Mouse (Mus musculus) embryonic facial prominence, embryonic 11.5 days (tissue): ENCODE data around the gene Olah. TPM values are rescaled to one million over a fixed set of nuclear protein-coding genes. Genes with fewer than 3 reads are reported as not detected.

ENCODE experiments used
- ATAC-seq: fragments of 200-750 bp; cut with Nextera tagmentation; replicated peaks from 2 replicates; pipeline ENCODE4 v1.8.0; 2017; ENCODE audit warnings: low read depth; ENCODE audit not compliant: insufficient number of reproducible peaks, low FRiP score, low TSS enrichment
- DNase-seq: peaks from one replicate; pipeline ENCODE4 v3.0.0-alpha.2; 2015; ENCODE audit warnings: low spot score
- H3K27ac ChIP-seq: fragments of 300-500 bp; sonication (generic); replicated peaks from 2 replicates; pipeline ENCODE4 v1.5.1; 2014; ENCODE audit warnings: mild to moderate bottlenecking, low read depth, low read length, control low read depth
- H3K27me3 ChIP-seq: fragments of 300-500 bp; sonication (generic); 2 replicates; pipeline ENCODE4 v1.6.1; 2014; ENCODE audit warnings: mild to moderate bottlenecking, low read length, moderate library complexity, mixed read lengths; ENCODE audit not compliant: control insufficient read depth, insufficient read depth
- H3K36me3 ChIP-seq: fragments of 300-500 bp; sonication (generic); replicated peaks from 2 replicates; pipeline ENCODE4 v1.6.1; 2014; ENCODE audit warnings: low read depth, mild to moderate bottlenecking, low read length, moderate library complexity, mixed read lengths; ENCODE audit not compliant: control insufficient read depth, insufficient read depth
- H3K4me1 ChIP-seq: fragments of 300-500 bp; sonication (generic); 2 replicates; pipeline ENCODE4 v1.6.1; 2014; ENCODE audit warnings: low read length, mixed read lengths; ENCODE audit not compliant: control insufficient read depth, insufficient read depth
- H3K4me2 ChIP-seq: fragments of 300-500 bp; sonication (generic); 2 replicates; pipeline ENCODE4 v1.6.1; 2014; ENCODE audit warnings: low read depth, mild to moderate bottlenecking, control low read depth, low read length, moderate library complexity
- H3K4me3 ChIP-seq: fragments of 300-500 bp; sonication (generic); 2 replicates; pipeline ENCODE4 v1.5.1; 2014; ENCODE audit warnings: low read depth, low read length, control low read depth
- H3K9ac ChIP-seq: fragments of 300-500 bp; sonication (generic); replicated peaks from 2 replicates; pipeline ENCODE4 v1.6.1; 2014; ENCODE audit warnings: mild to moderate bottlenecking, control low read depth, low read length
- H3K9me3 ChIP-seq: fragments of 300-500 bp; sonication (generic); replicated peaks from 2 replicates; pipeline ENCODE4 v1.6.1; 2016; ENCODE audit warnings: mild to moderate bottlenecking, low read length, inconsistent platforms, mixed read lengths; ENCODE audit not compliant: control insufficient read depth
- WGBS: fragments of 180-500 bp; shearing (Covaris S2); extraction: QIAGEN DNeasy Blood & Tissue Kit; methylation state at CpG from one replicate; pipeline ENCODE4 v1.1.7; 2014; 5-methylcytosine and 5-hydroxymethylcytosine counted together
- polyA plus RNA-seq: library from polyadenylated mRNA; unstranded; fragments of >200 nt; fragmentation: Nextera tagmentation; extraction: Ambion mirVana; gene quantifications from 2 replicates; pipeline ENCODE4 v1.2.1, GENCODE M21; 2014

Gene Olah
- polyA plus RNA-seq, 1 experiment from 2014 or later: not detected

GRCm38 (mm10) chr2:3387105-3387860 is 9.7 kb downstream of the Olah start:
- H3K4me2 ChIP-seq: no peak overlapping the region
- no peak for DNase-seq
- H3K9ac ChIP-seq: no peak overlapping the region
- no peaks in the 10 kb centered on the region for H3K36me3 ChIP-seq
- no peak overlapping the region for H3K27ac ChIP-seq
- H3K4me3 ChIP-seq: no peak overlapping the region
- no peaks in the 10 kb centered on the region for H3K9me3 ChIP-seq
- no peaks in the 10 kb centered on the region for H3K27me3 ChIP-seq
- no peaks in the 10 kb centered on the region for H3K4me1 ChIP-seq
- no peak for ATAC-seq
- 73% methylated on average over 6 of the region's 6 CpGs for WGBS

- Histone ChIP-seq H3K4me3 (no peak overlapping the region), H3K9ac (no peak overlapping the region), H3K4me1 (no peaks in the 10 kb centered on the region), H3K4me2 (no peak overlapping the region), H3K27ac (no peak overlapping the region), H3K36me3 (no peaks in the 10 kb centered on the region), H3K27me3 (no peaks in the 10 kb centered on the region), H3K9me3 (no peaks in the 10 kb centered on the region)
- DNase-seq (no peak), ATAC-seq (no peak)
- 59% methylated on average over 4 of the region's 4 CpGs for WGBS
These were observed 31.9 kb downstream of the Olah start for GRCm38 (mm10) chr2:3365127-3365526.

DNA sequence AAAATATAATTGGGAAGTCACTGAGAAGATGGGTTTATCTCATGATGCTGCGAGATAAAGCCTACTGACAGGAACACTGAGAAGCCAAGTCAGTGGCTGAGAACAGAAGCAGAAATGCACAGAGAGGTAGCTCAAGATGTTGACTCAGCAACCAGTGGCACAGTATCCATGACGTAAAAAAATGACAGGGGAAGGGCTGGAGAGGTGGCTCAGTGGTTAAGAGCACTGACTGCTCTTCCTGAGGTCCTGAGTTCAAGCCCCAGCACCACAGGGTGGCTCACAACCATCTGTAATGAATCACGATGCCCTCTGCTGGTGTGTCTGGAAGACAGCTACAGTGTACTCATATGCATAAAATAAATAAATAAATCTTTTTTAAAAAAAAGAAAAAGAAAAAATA is 35.9 kb downstream of the Olah start:
- no peaks in the 10 kb centered on the region for H3K9me3 ChIP-seq
- DNase-seq (no peak), ATAC-seq (no peak)
- H3K9ac ChIP-seq: no peak overlapping the region
- no peak overlapping the region for H3K4me3 ChIP-seq
- H3K27ac ChIP-seq: no peak overlapping the region
- whole genome bisulfite sequencing: 81% methylated on average over 3 of the region's 3 CpGs
- no peaks in the 10 kb centered on the region for H3K27me3 ChIP-seq
- H3K4me1 ChIP-seq: no peaks in the 10 kb centered on the region
- no peak overlapping the region for H3K4me2 ChIP-seq
- no peaks in the 10 kb centered on the region for H3K36me3 ChIP-seq

DNA sequence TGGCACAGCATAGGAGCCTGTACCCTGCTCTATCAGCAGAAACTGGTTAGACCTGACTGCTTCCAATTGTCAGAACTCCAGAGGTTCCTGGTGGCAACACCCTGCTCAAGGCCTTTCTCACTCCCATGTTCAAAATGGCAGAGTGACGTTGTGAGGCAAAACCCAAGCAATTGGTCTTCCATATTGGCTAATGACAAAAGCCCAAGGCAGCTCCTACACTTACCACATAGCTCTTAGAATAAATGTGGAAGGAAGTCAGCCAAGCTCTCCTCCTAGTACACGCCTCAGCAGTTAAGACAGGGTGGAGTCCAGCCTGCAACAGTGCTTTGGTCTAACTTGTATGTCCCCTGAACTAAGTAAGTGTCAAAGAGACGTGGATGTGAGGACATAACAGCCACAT is 39.1 kb downstream of the Olah start:
- Histone ChIP-seq H3K9ac (no peak overlapping the region), H3K4me3 (no peak overlapping the region), H3K36me3 (no peaks in the 10 kb centered on the region), H3K27ac (no peak overlapping the region), H3K27me3 (no peaks in the 10 kb centered on the region), H3K4me1 (no peaks in the 10 kb centered on the region), H3K4me2 (no peak overlapping the region), H3K9me3 (no peaks in the 10 kb centered on the region)
- no peak for DNase-seq
- ATAC-seq: no peak
- WGBS: 75% methylated on average over 3 of the region's 3 CpGs

GRCm38 (mm10) chr2:3356311-3356710 is 40.7 kb downstream of the Olah start:
- H3K9ac ChIP-seq: no peak overlapping the region
- H3K4me3 ChIP-seq: no peak overlapping the region
- no peaks in the 10 kb centered on the region for H3K4me1 ChIP-seq
- no peaks in the 10 kb centered on the region for H3K36me3 ChIP-seq
- ATAC-seq (no peak), DNase-seq (no peak)
- 82% methylated on average over 3 of the region's 3 CpGs for WGBS
- H3K27ac ChIP-seq: no peak overlapping the region
- no peak overlapping the region for H3K4me2 ChIP-seq
- H3K27me3 ChIP-seq: no peaks in the 10 kb centered on the region
- H3K9me3 ChIP-seq: no peaks in the 10 kb centered on the region

DNA sequence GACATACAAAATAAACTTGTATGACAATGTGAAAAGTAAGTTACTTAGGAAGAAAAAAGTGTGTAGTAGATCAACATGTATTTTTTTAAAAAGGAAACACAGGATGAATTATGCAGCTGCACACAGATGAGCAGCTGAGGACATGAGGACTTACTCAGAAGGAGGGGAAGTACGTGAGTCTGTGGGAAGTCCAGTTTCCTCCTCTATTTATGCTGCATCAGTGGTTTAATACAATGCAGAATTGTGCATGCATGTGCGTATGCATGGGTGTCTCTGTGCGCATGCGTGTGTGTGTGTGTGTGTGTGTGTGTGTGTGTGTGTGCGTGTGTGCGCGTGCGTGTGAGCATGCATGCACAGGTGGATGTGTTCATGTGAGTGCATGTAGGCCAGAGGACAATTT is 41.2 kb downstream of the Olah start:
- ATAC-seq (no peak), DNase-seq (no peak)
- Histone ChIP-seq H3K27me3 (no peaks in the 10 kb centered on the region), H3K27ac (no peak overlapping the region), H3K4me3 (no peak overlapping the region), H3K9ac (no peak overlapping the region), H3K9me3 (no peaks in the 10 kb centered on the region), H3K36me3 (no peaks in the 10 kb centered on the region), H3K4me1 (no peaks in the 10 kb centered on the region), H3K4me2 (no peak overlapping the region)
- WGBS: 83% methylated on average over 8 of the region's 8 CpGs

DNA sequence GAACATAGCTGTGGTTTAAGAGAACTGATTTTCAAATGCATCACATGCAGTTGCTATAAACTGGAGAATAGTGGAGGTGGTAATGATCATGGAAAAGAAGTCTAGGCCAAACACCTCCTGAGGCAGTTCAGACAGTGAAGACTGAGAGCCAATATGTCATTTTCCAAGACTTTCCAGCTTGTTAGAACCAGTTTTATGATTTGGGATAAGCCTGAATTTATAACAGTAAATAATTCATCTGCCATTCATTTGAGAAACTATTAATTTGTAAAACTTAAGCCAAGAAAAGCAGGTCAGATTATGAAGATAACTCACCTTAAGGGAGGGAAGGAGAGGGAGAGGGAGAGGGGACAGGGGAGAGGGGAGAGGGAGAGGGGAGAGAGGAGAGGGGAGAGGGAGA is 43.9 kb downstream of the Olah start:
- DNase-seq: no peak
- Histone ChIP-seq H3K36me3 (no peaks in the 10 kb centered on the region), H3K27ac (no peak overlapping the region), H3K9ac (no peak overlapping the region), H3K4me3 (no peak overlapping the region), H3K9me3 (no peaks in the 10 kb centered on the region), H3K27me3 (no peaks in the 10 kb centered on the region), H3K4me2 (no peak overlapping the region), H3K4me1 (no peaks in the 10 kb centered on the region)
- no peak for ATAC-seq

GRCm38 (mm10) chr2:3348919-3349318 is 48.1 kb downstream of the Olah start:
- Histone ChIP-seq H3K9me3 (no peaks in the 10 kb centered on the region), H3K4me2 (no peak overlapping the region), H3K36me3 (no peaks in the 10 kb centered on the region), H3K27ac (no peak overlapping the region), H3K9ac (no peak overlapping the region), H3K4me1 (no peaks in the 10 kb centered on the region), H3K4me3 (no peak overlapping the region), H3K27me3 (no peaks in the 10 kb centered on the region)
- DNase-seq (peak; percentile 62), ATAC-seq (no peak)
- 21% methylated on average over 3 of the region's 3 CpGs for WGBS
